Mouse (Mus musculus) lung, embryonic 14.5 days (tissue): Measurements from ENCODE around the gene Gtf3a. TPM values are rescaled to one million over a fixed set of nuclear protein-coding genes. Genes with fewer than 3 reads are reported as not detected.

Experiments
- ATAC-seq: fragments of 200-750 bp; cut with Nextera tagmentation; 2 replicates; pipeline ENCODE4 v1.8.0; 2017; ENCODE audit warnings: mild to moderate bottlenecking, moderate TSS enrichment, moderate library complexity; ENCODE audit not compliant: insufficient read depth
- DNase-seq: peaks from one replicate; pipeline ENCODE4 v3.0.0-alpha.2; 2015
- H3K27ac ChIP-seq: fragments of 300-500 bp; sonication (generic); 2 replicates; pipeline ENCODE4 v1.5.1; 2014; ENCODE audit warnings: low read depth, mild to moderate bottlenecking, moderate library complexity
- H3K27me3 ChIP-seq: fragments of 300-500 bp; sonication (generic); 2 replicates; pipeline ENCODE4 v1.6.1; 2014; ENCODE audit warnings: low read length, control low read depth; ENCODE audit not compliant: insufficient read depth
- H3K36me3 ChIP-seq: fragments of 300-500 bp; sonication (generic); 2 replicates; pipeline ENCODE4 v1.6.1; 2014; ENCODE audit warnings: control low read depth; ENCODE audit not compliant: insufficient read depth
- H3K4me1 ChIP-seq: fragments of 300-500 bp; sonication (generic); 2 replicates; pipeline ENCODE4 v1.6.1; 2014; ENCODE audit warnings: antibody characterized with exemption, control low read depth; ENCODE audit not compliant: insufficient read depth
- H3K4me2 ChIP-seq: fragments of 300-500 bp; sonication (generic); 2 replicates; pipeline ENCODE4 v1.6.1; 2014; ENCODE audit warnings: mild to moderate bottlenecking
- H3K4me3 ChIP-seq: fragments of 300-500 bp; sonication (generic); 2 replicates; pipeline ENCODE4 v1.5.1; 2014; ENCODE audit warnings: low read depth, low read length
- H3K9ac ChIP-seq: fragments of 300-500 bp; sonication (generic); 2 replicates; pipeline ENCODE4 v1.6.1; 2014
- H3K9me3 ChIP-seq: fragments of 300-500 bp; sonication (generic); 2 replicates; pipeline ENCODE4 v1.6.1; 2016; ENCODE audit warnings: low read depth, low read length, control low read depth
- CTCF ChIP-seq: IDR thresholded peaks from 2 replicates; pipeline ENCODE4 v1.5.1; 2016; ENCODE audit warnings: antibody characterized with exemption, low read depth
- WGBS: fragments of 180-500 bp; shearing (Covaris S2); extraction: QIAGEN DNeasy Blood & Tissue Kit; methylation state at CpG from one replicate; pipeline ENCODE4 v1.1.7; 2014; 5-methylcytosine and 5-hydroxymethylcytosine counted together
- polyA plus RNA-seq: library from polyadenylated mRNA; unstranded; fragments of >200 nt; fragmentation: Nextera tagmentation; extraction: Ambion mirVana; gene quantifications from 2 replicates; pipeline ENCODE4 v1.2.1, GENCODE M21; 2014

The Gtf3a gene
- polyA plus RNA-seq, 1 experiment from 2014 or later, result 130 TPM

DNA sequence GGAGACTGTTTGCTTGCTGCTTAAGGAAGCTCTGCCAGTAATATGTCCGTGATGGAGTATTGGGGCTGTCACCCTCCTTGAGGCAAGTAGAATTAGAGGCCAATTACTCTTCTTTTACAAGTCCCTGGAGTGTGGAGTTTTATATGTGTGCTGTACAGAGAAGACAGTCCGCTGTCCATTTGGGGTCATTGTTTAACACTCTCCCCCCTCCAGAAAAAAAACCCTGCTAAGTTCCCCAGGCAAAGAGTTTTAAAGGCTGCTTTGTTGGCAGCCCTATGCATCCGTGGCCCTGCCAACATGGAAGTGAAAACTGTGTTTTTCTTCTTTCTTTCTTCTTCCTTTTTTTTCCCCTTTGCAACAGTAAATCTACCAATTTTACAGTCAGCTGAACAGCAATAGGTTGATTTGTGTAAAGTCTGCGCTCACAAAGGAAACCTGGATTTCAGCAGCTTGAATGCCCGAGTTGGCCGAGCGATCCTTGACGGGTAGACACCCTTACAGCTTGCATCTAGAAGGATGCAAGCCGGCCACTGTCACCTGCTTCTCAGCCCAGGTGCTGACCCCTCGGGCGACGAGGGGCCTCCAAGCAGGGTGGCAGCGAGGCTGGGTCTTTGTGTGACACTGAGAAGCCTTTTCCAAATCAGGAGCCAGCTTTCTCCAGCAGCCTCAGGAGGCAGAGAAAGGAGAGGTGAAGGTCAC is 20.4 kb downstream of the Gtf3a start:
- 71% methylated on average over 13 of the region's 13 CpGs for WGBS
- DNase-seq (no peak), ATAC-seq (no peak)
- Histone ChIP-seq H3K27me3 (no peaks in the 10 kb centered on the region), H3K4me3 (no peak overlapping the region), H3K27ac (no peak overlapping the region), H3K36me3 (no peaks in the 10 kb centered on the region), H3K4me2 (no peak overlapping the region), H3K9ac (no peak overlapping the region), H3K9me3 (no peaks in the 10 kb centered on the region), H3K4me1 (no peaks in the 10 kb centered on the region)
- no peak for TF ChIP-seq CTCF

- Histone ChIP-seq H3K9me3 (no peaks in the 10 kb centered on the region), H3K27ac (no peak overlapping the region), H3K4me3 (no peak overlapping the region), H3K4me2 (no peak overlapping the region), H3K36me3 (no peaks in the 10 kb centered on the region), H3K4me1 (0 out of 2 replicates have a peak, but pooled peaks cover 3% of the 10 kb centered on the region), H3K9ac (no peak overlapping the region), H3K27me3 (no peaks in the 10 kb centered on the region)
- peak; percentile 19 for DNase-seq
- 41% methylated on average over 10 of the region's 10 CpGs for WGBS
- no peak for TF ChIP-seq CTCF
- ATAC-seq, result no peak
These were observed 23.5 kb downstream of the Gtf3a start for GRCm38 (mm10) chr5:146971776-146972561.

DNA sequence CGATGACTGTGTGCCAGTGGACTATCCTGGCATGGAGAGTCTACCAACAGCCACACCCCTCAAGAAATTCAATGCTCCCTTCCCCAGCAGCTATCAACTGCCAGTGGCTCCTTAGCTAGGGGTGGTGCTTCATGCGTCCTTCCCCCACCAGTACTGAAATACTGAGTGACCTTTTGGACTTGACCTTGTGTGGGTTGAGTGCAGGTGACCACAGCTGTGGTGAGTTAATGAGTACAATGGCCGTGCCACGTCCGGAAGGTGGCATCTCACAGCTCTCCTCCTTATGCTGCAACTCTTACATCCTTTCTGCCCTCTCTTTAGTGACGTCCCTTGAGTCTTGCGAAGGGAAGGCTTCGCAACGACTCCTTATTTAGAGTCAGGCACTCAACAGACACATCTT is 24.9 kb downstream of the Gtf3a start:
- no peak for TF ChIP-seq CTCF
- no peaks in the 10 kb centered on the region for H3K36me3 ChIP-seq
- no peak overlapping the region for H3K4me2 ChIP-seq
- no peak overlapping the region for H3K27ac ChIP-seq
- 88% methylated on average over 9 of the region's 9 CpGs for WGBS
- no peaks in the 10 kb centered on the region for H3K9me3 ChIP-seq
- DNase-seq (no peak), ATAC-seq (no peak)
- no peaks in the 10 kb centered on the region for H3K27me3 ChIP-seq
- no peak overlapping the region for H3K9ac ChIP-seq
- no peak overlapping the region for H3K4me3 ChIP-seq
- 0 out of 2 replicates have a peak, but pooled peaks cover 3% of the 10 kb centered on the region for H3K4me1 ChIP-seq

GRCm38 (mm10) chr5:146973858-146974780 is 25.7 kb downstream of the Gtf3a start:
- ATAC-seq (peak; percentile 50; the same call in 1 of the 2 replicates), DNase-seq (peak; percentile 44)
- H3K36me3 ChIP-seq, result no peaks in the 10 kb centered on the region
- peak overlapping the region; percentile 38; the same call in 1 of the 2 replicates for H3K4me2 ChIP-seq
- no peaks in the 10 kb centered on the region for H3K9me3 ChIP-seq
- H3K4me3 ChIP-seq, result no peak overlapping the region
- no peaks in the 10 kb centered on the region for H3K27me3 ChIP-seq
- H3K9ac ChIP-seq, result no peak overlapping the region
- WGBS, result 57% methylated on average over 25 of the region's 25 CpGs
- no peak for TF ChIP-seq CTCF
- 0 out of 2 replicates have a peak, but pooled peaks cover 3% of the 10 kb centered on the region for H3K4me1 ChIP-seq
- no peak overlapping the region for H3K27ac ChIP-seq

GRCm38 (mm10) chr5:146974781-146975123 is 26.3 kb downstream of the Gtf3a start:
- no peak overlapping the region for H3K4me3 ChIP-seq
- peak overlapping the region; percentile 38; the same call in 1 of the 2 replicates for H3K4me2 ChIP-seq
- H3K36me3 ChIP-seq, result no peaks in the 10 kb centered on the region
- H3K9me3 ChIP-seq, result no peaks in the 10 kb centered on the region
- WGBS, result 14% methylated on average over 13 of the region's 13 CpGs
- 0 out of 2 replicates have a peak, but pooled peaks cover 3% of the 10 kb centered on the region for H3K4me1 ChIP-seq
- no peaks in the 10 kb centered on the region for H3K27me3 ChIP-seq
- DNase-seq (no peak), ATAC-seq (peak; percentile 25; the same call in 1 of the 2 replicates)
- TF ChIP-seq CTCF, result no peak
- peak overlapping the region; percentile 32 for H3K9ac ChIP-seq
- no peak overlapping the region; the same call in 1 of the 2 replicates for H3K27ac ChIP-seq

GRCm38 (mm10) chr5:146981376-146981775 is 32.9 kb downstream of the Gtf3a start:
- WGBS, result 81% methylated on average over 6 of the region's 6 CpGs
- no peak overlapping the region for H3K27ac ChIP-seq
- ATAC-seq (no peak), DNase-seq (no peak)
- H3K4me1 ChIP-seq, result no peaks in the 10 kb centered on the region
- peaks cover 19% of the 10 kb centered on the region; the same call in 1 of the 2 replicates for H3K27me3 ChIP-seq
- H3K9me3 ChIP-seq, result no peaks in the 10 kb centered on the region
- H3K9ac ChIP-seq, result no peak overlapping the region
- H3K4me2 ChIP-seq, result no peak overlapping the region
- TF ChIP-seq CTCF, result no peak
- H3K36me3 ChIP-seq, result no peaks in the 10 kb centered on the region
- H3K4me3 ChIP-seq, result no peak overlapping the region
